Mouse (Mus musculus): Measurements from ENCODE around the gene Rnf115. TPM values are rescaled to one million over a fixed set of nuclear protein-coding genes. Genes with fewer than 3 reads are reported as not detected.
"Not testable (repeated sequence)": the region's sequence is repeated elsewhere in the genome, so short reads cannot be mapped to it uniquely, and the experiment has no call there.

Rnf115 gene
- polyA plus RNA-seq, 1 experiment from 2014 or later, result 43.6 TPM

DNA sequence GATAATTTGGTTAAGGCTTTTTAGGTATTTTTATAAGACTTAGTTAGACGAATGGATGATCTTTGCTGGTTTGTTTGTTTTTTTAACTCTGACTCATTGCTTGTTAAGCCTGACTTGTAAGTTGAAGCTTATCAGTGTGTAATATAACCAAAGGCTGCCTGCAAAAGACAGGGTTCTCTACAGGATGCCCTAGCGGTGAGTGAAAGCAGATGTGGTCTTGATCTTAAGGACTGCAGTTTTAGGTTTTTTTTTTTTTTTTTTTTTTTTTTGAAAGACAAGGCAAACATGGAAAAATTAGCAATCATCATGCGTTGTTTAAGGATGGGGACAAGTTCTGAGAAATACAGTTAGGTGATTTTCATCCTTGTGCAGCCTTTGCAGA, 1.9 kb downstream of the Rnf115 start:
- Histone ChIP-seq H3K9me3 (ENCODE audit: control insufficient read depth, low read length) (no peaks in the 10 kb centered on the region), H3K4me2 (ENCODE audit: low read depth, low read length) (no peak overlapping the region), H3K4me1 (ENCODE audit: control insufficient read depth, insufficient read depth, low read length) (peaks cover 27% of the 10 kb centered on the region), H3K4me3 (ENCODE audit: low read length) (no peak overlapping the region), H3K27ac (ENCODE audit: low read length) (no peak overlapping the region), H3K36me3 (ENCODE audit: control insufficient read depth, insufficient read depth, low read length) (no peaks in the 10 kb centered on the region), H3K27me3 (replicated peaks; ENCODE audit: control insufficient read depth, insufficient read depth, low read length) (no peaks in the 10 kb centered on the region), H3K9ac (ENCODE audit: low read depth, low read length) (no peak overlapping the region)
- ATAC-seq, result no peak
- WGBS, result 41% methylated on average over 3 of the region's 3 CpGs

DNA sequence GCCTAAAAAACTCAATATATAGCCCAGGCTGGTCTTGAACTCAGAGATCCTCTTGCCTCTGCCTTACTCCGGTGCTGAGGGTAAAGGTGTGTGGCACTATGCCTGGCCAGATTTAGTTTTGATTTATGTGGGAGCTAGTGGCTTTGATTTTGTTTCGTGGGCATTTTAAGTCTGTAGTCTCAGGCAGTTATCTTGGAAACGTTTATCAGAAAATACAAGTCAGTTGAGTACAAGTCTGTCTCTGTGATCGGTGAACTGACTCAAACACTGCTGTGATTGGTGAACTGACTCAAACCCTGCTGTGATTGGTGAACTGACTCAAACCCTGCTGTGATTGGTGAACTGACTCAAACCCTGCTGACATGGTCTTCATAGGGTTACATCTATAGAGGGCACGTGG, 3.3 kb downstream of the Rnf115 start:
- H3K27me3 ChIP-seq (replicated peaks; ENCODE audit: control insufficient read depth, insufficient read depth, low read length), result no peaks in the 10 kb centered on the region
- peaks cover 22% of the 10 kb centered on the region for H3K4me1 ChIP-seq (ENCODE audit: control insufficient read depth, insufficient read depth, low read length)
- no peaks in the 10 kb centered on the region for H3K9me3 ChIP-seq (ENCODE audit: control insufficient read depth, low read length)
- H3K36me3 ChIP-seq (ENCODE audit: control insufficient read depth, insufficient read depth, low read length), result no peaks in the 10 kb centered on the region
- H3K4me2 ChIP-seq (ENCODE audit: low read depth, low read length), result no peak overlapping the region
- 70% methylated on average over 5 of the region's 5 CpGs for WGBS
- no peak for ATAC-seq
- no peak overlapping the region for H3K9ac ChIP-seq (ENCODE audit: low read depth, low read length)
- H3K4me3 ChIP-seq (ENCODE audit: low read length), result no peak overlapping the region
- no peak overlapping the region for H3K27ac ChIP-seq (ENCODE audit: low read length)

GRCm38 (mm10) chr3:96733984-96734383, 6.5 kb downstream of the Rnf115 start:
- H3K27me3 ChIP-seq (replicated peaks; ENCODE audit: control insufficient read depth, insufficient read depth, low read length), result no peaks in the 10 kb centered on the region
- H3K27ac ChIP-seq (ENCODE audit: low read length), result no peak overlapping the region
- ATAC-seq, result no peak
- H3K9ac ChIP-seq (ENCODE audit: low read depth, low read length), result no peak overlapping the region
- H3K4me2 ChIP-seq (ENCODE audit: low read depth, low read length), result no peak overlapping the region
- no peaks in the 10 kb centered on the region for H3K9me3 ChIP-seq (ENCODE audit: control insufficient read depth, low read length)
- H3K4me1 ChIP-seq (ENCODE audit: control insufficient read depth, insufficient read depth, low read length), result peaks cover 9% of the 10 kb centered on the region
- no peak overlapping the region for H3K4me3 ChIP-seq (ENCODE audit: low read length)
- no peaks in the 10 kb centered on the region for H3K36me3 ChIP-seq (ENCODE audit: control insufficient read depth, insufficient read depth, low read length)
- 94% methylated on average over 1 of the region's 1 CpGs for WGBS

- Histone ChIP-seq H3K9ac (ENCODE audit: low read depth, low read length) (no peak overlapping the region), H3K4me2 (ENCODE audit: low read depth, low read length) (no peak overlapping the region), H3K27ac (ENCODE audit: low read length) (no peak overlapping the region), H3K36me3 (ENCODE audit: control insufficient read depth, insufficient read depth, low read length) (no peaks in the 10 kb centered on the region), H3K4me3 (ENCODE audit: low read length) (no peak overlapping the region), H3K9me3 (ENCODE audit: control insufficient read depth, low read length) (no peaks in the 10 kb centered on the region), H3K4me1 (ENCODE audit: control insufficient read depth, insufficient read depth, low read length) (0 out of 2 replicates have a peak, but pooled peaks cover 4% of the 10 kb centered on the region), H3K27me3 (replicated peaks; ENCODE audit: control insufficient read depth, insufficient read depth, low read length) (no peaks in the 10 kb centered on the region)
- ATAC-seq, result no peak
- 84% methylated on average over 2 of the region's 2 CpGs for WGBS
Measured at GRCm38 (mm10) chr3:96735200-96735599, 7.7 kb downstream of the Rnf115 start.

DNA sequence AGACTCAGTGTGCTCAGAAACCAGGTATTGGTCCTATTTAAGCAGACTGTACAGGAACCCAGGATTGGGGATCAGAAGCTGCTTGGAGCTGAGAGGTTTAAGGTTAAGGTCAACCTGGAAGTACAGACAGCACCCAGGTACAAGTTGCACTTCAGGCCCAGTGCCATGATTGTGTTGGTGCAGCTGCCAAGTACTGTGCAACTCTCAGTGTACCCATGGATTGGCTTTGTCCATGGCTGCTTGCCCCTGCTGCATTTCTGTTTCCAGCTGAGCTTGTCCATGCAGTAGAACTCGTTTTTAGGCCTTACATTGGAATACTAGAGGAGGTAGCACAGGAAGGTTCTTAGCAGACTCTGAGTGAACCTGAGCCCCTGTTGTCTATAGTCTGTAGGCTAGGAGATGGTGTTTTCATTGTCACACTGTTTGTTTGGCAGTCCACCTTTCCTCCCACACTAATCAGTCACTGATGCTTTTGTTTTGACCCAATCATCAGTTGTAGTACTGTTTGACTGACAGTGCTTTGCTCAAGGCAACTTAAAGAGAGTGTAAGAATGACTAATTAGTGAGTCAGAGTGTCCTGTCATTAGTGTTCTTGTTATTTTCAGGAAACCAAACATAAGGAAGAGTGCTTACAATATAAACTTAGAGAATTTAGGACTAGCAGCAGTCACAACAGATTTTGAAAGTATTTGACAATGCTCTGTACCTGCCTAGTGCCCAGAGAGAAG, 9.7 kb downstream of the Rnf115 start:
- no peak for ATAC-seq
- H3K4me2 ChIP-seq (ENCODE audit: low read depth, low read length), result no peak overlapping the region
- H3K9me3 ChIP-seq (ENCODE audit: control insufficient read depth, low read length), result no peaks in the 10 kb centered on the region
- no peaks in the 10 kb centered on the region for H3K4me1 ChIP-seq (ENCODE audit: control insufficient read depth, insufficient read depth, low read length)
- H3K27ac ChIP-seq (ENCODE audit: low read length), result no peak overlapping the region
- no peaks in the 10 kb centered on the region for H3K27me3 ChIP-seq (replicated peaks; ENCODE audit: control insufficient read depth, insufficient read depth, low read length)
- no peak overlapping the region for H3K9ac ChIP-seq (ENCODE audit: low read depth, low read length)
- no peak overlapping the region for H3K4me3 ChIP-seq (ENCODE audit: low read length)
- WGBS, result 59% methylated on average over 1 of the region's 1 CpGs
- no peaks in the 10 kb centered on the region for H3K36me3 ChIP-seq (ENCODE audit: control insufficient read depth, insufficient read depth, low read length)

- no peak for ATAC-seq
- H3K9ac ChIP-seq (ENCODE audit: low read depth, low read length), result no peak overlapping the region
- H3K27ac ChIP-seq (ENCODE audit: low read length), result no peak overlapping the region
- H3K4me1 ChIP-seq (ENCODE audit: control insufficient read depth, insufficient read depth, low read length), result no peaks in the 10 kb centered on the region
- no peaks in the 10 kb centered on the region for H3K36me3 ChIP-seq (ENCODE audit: control insufficient read depth, insufficient read depth, low read length)
- no peaks in the 10 kb centered on the region for H3K27me3 ChIP-seq (replicated peaks; ENCODE audit: control insufficient read depth, insufficient read depth, low read length)
- WGBS, result 78% methylated on average over 1 of the region's 1 CpGs
- no peak overlapping the region for H3K4me2 ChIP-seq (ENCODE audit: low read depth, low read length)
- no peak overlapping the region for H3K4me3 ChIP-seq (ENCODE audit: low read length)
- H3K9me3 ChIP-seq (ENCODE audit: control insufficient read depth, low read length), result no peaks in the 10 kb centered on the region
Measured at GRCm38 (mm10) chr3:96737995-96738394, 10.5 kb downstream of the Rnf115 start.

DNA sequence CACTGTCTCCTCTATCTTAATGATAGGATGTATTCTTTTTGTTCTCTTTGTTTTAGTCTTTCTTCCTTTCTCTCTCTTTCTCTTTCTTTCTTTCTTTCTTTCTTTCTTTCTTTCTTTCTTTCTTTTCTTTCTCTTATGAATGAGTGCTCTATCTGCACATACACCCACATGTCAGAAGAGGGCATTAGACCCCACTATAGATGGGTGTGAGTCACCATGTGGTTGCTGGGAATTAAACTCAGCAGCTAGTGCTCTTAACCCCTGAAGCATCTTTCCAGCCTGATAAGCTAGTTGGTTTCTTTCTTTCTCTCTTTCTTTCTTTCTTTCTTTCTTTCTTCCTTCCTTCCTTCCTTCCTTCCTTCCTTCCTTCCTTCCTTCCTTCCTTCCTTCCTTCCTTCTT, 12.8 kb downstream of the Rnf115 start:
- H3K27me3 ChIP-seq (replicated peaks; ENCODE audit: control insufficient read depth, insufficient read depth, low read length); H3K4me1 ChIP-seq (ENCODE audit: control insufficient read depth, insufficient read depth, low read length); ATAC-seq; H3K9me3 ChIP-seq (ENCODE audit: control insufficient read depth, low read length); H3K27ac ChIP-seq (ENCODE audit: low read length); H3K36me3 ChIP-seq (ENCODE audit: control insufficient read depth, insufficient read depth, low read length); H3K4me2 ChIP-seq (ENCODE audit: low read depth, low read length); H3K4me3 ChIP-seq (ENCODE audit: low read length); H3K9ac ChIP-seq (ENCODE audit: low read depth, low read length): not testable (repeated sequence)

DNA sequence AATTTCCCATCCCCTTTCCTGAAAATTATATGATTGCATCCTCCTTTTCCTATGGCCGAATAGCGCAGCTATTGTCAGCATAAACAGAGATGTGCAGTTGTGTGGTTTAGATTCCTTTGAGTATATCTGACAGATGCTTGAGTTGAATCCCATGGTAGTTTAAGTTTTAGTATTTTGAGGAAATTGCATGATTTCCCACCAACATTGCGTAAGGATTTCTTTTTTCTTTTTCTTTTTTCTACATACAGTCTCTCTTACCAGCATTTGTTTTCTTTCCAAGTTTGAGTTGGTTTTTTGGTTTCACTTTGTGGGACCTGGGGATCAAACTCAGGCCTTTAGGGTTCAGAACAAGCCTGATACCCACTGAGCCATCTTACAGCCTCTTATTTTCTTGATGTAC, 16.9 kb downstream of the Rnf115 start:
- H3K27me3 ChIP-seq (replicated peaks; ENCODE audit: control insufficient read depth, insufficient read depth, low read length), result no peaks in the 10 kb centered on the region
- no peak overlapping the region for H3K9ac ChIP-seq (ENCODE audit: low read depth, low read length)
- no peak for ATAC-seq
- WGBS, result 97% methylated on average over 3 of the region's 3 CpGs
- no peaks in the 10 kb centered on the region for H3K9me3 ChIP-seq (ENCODE audit: control insufficient read depth, low read length)
- H3K36me3 ChIP-seq (ENCODE audit: control insufficient read depth, insufficient read depth, low read length), result no peaks in the 10 kb centered on the region
- no peak overlapping the region for H3K27ac ChIP-seq (ENCODE audit: low read length)
- H3K4me2 ChIP-seq (ENCODE audit: low read depth, low read length), result no peak overlapping the region
- no peak overlapping the region for H3K4me3 ChIP-seq (ENCODE audit: low read length)
- H3K4me1 ChIP-seq (ENCODE audit: control insufficient read depth, insufficient read depth, low read length), result no peaks in the 10 kb centered on the region

DNA sequence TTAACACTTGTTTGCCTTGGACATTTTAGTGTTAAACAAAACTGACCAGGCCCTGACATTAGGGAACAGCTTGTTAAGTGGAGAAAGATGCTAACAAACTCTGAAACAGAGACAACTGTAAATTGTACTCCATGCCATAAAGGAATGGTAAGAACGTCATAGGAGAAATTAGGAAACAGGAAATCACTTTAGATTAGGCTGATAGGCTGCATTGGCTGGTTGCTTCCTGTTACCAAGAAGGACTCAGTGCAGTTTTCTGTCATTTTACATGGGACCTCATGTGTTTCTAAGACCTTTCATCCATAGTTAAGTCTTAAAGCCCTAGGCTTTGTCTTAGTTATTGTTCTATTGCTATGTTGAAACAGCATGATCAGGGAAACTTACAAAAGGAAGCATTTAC, 19.4 kb downstream of the Rnf115 start:
- no peak overlapping the region for H3K4me2 ChIP-seq (ENCODE audit: low read depth, low read length)
- WGBS, result 49% methylated on average over 1 of the region's 1 CpGs
- no peak overlapping the region for H3K9ac ChIP-seq (ENCODE audit: low read depth, low read length)
- no peaks in the 10 kb centered on the region for H3K4me1 ChIP-seq (ENCODE audit: control insufficient read depth, insufficient read depth, low read length)
- no peak overlapping the region for H3K27ac ChIP-seq (ENCODE audit: low read length)
- H3K9me3 ChIP-seq (ENCODE audit: control insufficient read depth, low read length), result no peaks in the 10 kb centered on the region
- no peaks in the 10 kb centered on the region for H3K36me3 ChIP-seq (ENCODE audit: control insufficient read depth, insufficient read depth, low read length)
- no peak overlapping the region for H3K4me3 ChIP-seq (ENCODE audit: low read length)
- ATAC-seq, result no peak
- H3K27me3 ChIP-seq (replicated peaks; ENCODE audit: control insufficient read depth, insufficient read depth, low read length), result no peaks in the 10 kb centered on the region

- no peaks in the 10 kb centered on the region for H3K4me1 ChIP-seq (ENCODE audit: control insufficient read depth, insufficient read depth, low read length)
- no peak overlapping the region for H3K4me2 ChIP-seq (ENCODE audit: low read depth, low read length)
- no peak overlapping the region for H3K27ac ChIP-seq (ENCODE audit: low read length)
- H3K9ac ChIP-seq (ENCODE audit: low read depth, low read length), result no peak overlapping the region
- no peaks in the 10 kb centered on the region for H3K27me3 ChIP-seq (replicated peaks; ENCODE audit: control insufficient read depth, insufficient read depth, low read length)
- ATAC-seq, result peak; percentile 48; the same call in 1 of the 2 replicates
- no peak overlapping the region for H3K4me3 ChIP-seq (ENCODE audit: low read length)
- 78% methylated on average over 1 of the region's 1 CpGs for WGBS
- no peaks in the 10 kb centered on the region for H3K36me3 ChIP-seq (ENCODE audit: control insufficient read depth, insufficient read depth, low read length)
- H3K9me3 ChIP-seq (ENCODE audit: control insufficient read depth, low read length), result no peaks in the 10 kb centered on the region
Measured at GRCm38 (mm10) chr3:96755935-96756334, 28.5 kb downstream of the Rnf115 start.
